Mouse (Mus musculus): ENCODE results near the gene Stra8.

Gene Stra8

DNA sequence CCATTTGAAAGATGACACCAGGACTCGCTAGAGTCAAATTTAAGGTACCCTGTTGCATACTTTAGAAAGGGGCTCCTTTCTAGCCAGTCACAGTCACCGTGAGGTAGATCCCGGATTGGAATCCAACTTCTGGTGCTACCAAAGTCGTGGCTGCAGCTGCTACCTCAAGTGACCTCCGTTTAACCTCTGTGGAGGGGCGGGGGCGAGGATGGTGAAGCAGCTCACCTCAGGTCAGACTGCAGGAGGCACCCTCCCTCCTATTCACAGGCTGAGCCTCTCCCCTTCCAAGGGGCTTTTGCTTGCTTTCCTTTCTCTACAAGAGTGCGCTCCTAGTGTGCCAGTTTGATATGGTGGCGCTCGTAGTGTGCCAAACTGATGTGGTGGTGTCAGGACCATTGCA is at the start of gene Stra8:
Gene Stra8, plus strand, starts transcription at position 208 of the 400 bp plus-strand sequence.
- DNase-seq, result no peak

DNA sequence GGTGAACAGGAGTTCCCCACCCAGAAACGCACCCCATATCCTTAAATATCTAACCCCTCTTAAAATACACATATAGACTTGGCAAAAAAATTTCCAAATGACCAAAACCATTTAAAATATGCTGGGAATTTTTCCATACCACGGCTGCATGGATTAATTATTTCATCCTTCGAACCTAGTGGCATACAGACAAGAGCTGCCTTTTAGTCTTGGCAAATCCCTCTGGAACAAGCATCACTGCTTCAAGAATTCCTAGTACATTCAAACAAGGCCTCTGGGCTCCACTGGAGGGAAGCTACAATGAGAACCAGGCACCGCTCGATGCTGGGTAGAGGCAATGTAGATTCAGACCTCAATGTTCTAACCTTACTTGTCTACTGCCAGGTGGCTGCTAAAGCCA is 49.2 kb upstream of the Stra8 start:
- no peak for DNase-seq

DNA sequence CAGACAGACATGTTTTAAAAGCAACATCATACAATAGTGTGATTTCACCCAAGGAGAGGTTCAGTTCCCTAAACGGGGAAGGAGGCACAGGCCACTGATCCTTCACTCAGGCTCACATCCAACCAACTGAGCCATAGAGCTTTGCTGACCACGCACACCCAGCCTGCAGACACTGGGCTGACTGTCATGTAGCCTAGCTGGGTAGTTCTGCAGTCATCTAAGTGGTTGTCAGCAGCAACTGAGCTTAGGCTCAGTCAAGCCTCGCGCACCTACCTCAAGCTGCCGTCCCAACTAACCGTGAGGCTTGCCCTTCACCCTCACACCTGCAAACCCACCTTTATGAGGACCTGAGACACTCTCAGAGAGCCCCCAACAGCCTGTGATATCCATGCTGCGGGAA is 48.0 kb upstream of the Stra8 start:
- no peak for DNase-seq

DNA sequence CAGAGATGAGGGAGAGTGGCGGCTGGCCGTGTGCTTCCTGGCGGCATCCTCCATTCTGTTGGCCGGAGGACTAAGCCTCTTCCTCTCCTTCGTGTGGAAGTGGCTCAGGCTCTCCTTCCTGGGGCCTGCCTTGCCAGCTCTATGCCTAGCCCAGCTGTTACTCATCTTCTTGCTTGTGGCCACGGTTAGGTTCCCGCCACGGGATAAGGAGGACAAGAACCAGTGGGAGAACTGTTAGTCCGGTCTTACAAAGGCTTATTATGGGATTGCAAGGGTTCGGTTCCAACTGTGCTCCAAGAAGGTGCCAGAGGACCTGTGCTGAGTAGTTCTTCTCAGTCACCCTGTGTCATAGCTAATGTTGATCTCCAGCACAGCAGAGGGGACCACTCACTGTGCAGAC is 47.1 kb upstream of the Stra8 start:
- DNase-seq, result no peak

DNA sequence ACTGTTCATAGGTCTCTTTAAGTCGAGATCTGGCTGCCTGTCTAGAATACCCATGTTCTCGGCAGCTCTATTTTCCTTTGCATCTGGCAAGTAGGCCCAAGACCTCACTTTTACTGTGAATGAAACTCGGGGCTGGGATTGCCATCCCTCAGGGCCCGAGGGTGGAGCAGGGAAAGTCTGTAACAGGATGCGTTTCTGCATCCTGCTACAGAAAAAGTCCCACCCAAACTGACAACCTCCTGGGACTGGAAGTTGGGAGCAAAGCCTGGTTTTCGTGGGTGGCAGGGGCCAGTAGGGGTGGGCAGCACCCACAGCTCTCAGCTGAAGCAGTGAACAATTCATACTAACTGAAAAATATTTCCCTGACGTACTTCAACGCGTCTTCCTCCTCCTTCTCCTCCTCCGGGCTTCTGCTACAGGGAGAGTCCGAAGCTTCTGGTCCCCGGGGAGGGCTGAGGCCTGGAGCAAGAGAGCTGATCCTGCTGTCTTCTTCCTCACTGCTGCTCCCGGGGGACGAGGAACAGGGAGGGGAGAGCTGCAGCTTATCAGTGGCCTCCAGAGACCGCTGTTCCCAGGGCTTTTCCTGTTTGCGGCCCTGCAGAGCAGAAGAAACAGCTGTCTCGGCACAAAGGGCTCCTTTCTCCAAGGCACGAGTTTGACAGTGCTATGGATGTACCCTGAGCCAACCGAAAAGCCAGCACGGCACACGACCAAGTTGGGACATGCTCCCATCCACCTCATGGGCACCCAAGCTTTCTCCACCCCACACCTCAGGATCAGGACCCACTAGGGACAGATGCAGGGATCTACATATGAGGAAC is 45.7 kb upstream of the Stra8 start:
- DNase-seq, result peak; percentile 67

DNA sequence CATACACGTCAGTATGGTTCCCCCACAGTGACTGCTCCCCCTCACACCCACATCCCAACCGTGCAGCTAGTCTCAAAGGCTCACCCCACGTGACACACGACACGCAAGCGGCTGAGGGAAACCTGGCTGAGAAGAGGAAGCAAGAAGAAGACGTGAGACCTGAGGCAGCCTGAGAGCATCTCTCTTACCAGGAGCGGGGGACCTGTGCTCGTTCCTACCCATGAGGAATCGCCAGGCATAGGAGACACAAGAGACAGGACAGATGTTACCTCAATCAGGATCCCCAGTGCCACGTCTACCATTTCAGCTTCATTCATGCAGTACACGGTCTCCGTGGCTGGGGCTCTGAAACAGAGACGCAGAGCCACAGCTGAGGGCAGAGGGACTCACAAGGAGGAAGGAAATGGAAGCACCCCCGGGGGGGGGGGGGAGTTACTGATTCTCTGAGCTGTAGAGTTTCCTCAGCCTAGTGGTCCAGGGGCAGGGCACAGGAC is 44.6 kb upstream of the Stra8 start:
- no peak for DNase-seq

DNA sequence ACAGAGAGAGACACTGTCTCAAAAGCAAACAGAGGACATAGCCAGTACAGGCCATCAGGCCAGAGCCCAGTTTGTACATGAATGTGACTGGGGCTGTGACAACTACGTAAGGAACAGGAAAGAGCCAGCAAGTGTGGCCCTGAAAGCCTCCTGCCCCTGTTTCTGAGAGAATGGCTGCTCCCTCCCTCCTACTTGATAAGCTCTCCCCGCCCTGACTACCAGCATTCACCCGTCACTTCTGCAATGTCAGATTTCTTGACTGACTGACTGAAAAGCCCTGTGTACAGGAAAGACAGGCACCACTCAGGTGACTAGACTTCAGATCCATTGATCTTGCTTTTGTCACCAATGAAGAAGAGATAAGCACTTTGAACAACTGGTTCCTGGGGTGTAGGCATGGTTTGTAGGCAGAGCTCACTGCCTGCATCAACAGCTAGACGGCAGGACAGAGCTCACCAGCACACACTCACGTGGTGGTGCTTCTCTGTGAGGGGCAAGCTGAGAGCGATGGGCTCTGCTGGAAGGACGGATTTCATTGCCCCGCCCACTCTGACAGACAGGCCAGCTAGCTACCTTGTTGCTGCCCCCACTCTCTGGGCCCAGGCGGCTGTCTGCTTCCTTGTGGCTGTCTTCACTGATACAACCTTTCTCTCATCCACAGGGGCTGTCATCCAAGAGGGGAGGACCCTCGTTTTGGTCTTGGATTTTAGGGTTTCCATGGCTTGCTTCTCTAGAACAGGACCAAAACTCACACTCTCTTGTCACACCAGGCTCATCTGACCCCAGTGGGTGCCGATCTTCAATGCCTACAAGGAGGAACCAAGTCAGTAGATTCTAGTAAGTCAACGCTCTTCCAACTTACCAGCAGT is 43.8 kb upstream of the Stra8 start:
- DNase-seq, result no peak

DNA sequence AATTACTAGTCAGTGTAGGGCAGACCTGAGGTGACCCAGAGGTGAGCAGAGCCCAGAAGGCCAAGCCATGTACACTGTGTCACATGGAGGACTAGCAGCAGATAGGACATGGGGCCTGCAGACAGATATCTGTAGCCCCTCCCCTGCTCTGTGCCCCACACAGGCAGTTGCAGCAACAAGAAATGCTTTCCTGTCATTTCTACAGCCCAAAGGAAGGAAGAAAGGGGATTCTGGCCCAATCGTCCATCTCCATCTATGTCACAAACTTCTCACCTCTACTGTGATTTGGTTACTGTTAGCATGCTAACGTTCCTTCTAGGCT is 43.2 kb upstream of the Stra8 start:
- no peak for DNase-seq

DNA sequence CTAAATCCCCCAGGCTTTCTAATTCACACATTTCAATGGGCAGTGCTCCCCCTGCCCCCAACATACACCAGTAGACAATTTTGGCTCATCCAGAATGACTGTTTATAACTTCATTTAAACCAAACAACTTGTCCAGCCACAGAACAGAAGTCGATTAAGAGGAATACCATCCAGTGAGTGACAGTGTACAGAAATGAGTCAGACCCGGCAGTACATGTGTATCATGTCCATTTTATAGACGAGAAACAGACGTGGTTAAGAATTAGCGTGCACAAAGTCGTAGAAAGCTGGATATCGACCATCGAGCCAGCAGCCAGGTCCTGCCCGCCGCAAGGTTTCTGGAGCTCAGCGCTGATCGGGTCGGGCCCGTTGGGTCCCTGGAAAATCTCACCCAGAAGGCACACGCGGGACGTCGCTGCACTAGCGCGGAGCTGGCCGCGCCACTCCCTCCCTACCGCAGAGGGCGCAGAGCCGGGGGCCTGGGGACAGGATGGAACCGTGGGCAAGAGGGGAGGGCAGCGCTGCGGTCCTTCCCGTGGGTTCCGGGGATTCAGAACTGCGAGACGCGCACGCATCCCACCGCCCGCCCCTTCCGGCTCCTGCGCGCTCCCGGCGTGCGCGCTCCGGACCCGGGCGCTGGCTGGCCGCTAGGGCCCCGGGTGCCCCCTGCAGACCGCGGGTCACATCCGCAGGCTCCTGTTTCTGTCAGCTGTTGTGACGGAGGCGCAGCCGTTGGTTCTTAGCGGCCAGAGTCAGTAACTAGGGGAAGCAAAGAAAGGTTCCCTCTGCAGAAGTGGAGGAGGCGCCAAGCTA is 42.2 kb upstream of the Stra8 start, which contains the start of gene Cyren:
Gene Cyren, minus strand, starts transcription at position 552 of the 813 bp plus-strand sequence.
- peak; percentile 94 for DNase-seq

DNA sequence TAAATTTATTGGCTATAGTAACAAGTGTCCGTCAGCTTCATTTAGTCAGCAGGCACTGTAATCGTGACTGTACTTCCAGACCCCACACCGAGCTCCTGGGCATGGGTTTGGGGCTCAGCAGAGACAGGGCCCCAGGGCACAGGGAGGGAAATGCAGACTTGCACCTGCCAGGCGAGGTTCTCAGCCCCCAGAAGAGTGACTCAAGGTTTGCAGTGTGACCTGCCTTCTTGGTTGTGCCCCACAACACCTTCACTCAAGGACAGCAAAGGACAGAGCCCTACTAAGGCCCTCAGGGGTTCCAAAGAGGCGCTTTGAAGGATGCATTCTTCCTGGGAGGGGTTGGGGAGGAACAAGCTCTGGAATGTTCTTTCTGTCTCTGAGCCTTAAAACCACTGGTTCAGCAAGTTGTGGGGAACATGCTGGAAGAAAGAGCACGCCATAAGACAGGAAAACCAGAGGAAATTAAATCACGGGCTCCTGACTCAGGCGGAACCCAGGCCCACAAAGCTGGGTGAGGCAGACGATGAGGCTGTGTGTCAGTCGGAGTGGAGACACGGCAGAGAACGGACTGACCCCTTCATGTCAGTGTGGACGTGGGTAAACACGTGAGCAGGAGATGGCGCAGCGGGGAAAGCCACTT is 40.7 kb upstream of the Stra8 start:
- no peak for DNase-seq

DNA sequence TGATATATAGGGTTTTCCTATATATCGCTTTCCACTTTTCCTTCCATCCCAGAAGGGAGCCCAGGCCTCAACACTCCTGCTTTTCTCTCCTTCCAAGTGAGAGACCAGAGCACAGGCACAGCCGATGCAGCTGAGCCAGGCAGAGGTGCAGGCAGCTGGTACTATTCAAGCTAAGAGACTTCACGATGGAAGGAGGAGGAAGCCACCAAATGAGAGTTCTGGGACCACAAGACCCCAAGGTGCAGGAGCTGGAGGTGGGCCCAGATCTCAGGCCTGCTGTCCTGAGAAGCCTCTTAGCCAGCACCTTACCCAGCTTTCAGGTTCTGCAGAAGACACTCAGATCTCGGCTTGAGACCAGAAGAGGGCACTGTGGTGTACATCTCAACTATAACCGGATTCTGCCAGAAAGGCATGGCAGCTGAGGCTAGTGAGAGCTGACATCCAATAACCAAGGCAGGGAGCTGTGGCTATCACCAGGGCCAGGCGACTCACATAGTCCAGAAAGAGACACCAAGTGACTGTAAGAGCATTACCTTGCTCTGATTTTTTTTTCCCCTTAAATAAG is 40.0 kb upstream of the Stra8 start:
- peak; percentile 59 for DNase-seq

DNA sequence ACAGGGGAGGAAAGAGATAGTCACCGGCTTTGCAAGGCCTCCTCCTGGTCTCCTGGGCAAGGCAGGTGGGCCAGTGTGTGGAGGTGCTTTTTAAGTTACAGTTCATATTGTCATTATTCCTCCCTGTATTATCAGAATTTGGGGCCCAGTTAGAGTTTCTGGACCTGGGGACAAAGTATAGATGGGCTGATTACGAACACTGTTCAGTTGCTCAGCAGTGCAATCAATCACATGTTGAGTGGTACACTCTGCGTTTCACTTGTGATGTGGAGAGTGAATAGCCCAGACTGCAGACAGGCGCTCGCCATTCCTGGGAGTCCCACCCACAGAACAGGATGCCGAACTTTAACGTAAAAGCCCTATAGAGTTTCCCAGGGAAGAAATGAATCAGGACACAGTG is 35.2 kb upstream of the Stra8 start:
- DNase-seq, result no peak

DNA sequence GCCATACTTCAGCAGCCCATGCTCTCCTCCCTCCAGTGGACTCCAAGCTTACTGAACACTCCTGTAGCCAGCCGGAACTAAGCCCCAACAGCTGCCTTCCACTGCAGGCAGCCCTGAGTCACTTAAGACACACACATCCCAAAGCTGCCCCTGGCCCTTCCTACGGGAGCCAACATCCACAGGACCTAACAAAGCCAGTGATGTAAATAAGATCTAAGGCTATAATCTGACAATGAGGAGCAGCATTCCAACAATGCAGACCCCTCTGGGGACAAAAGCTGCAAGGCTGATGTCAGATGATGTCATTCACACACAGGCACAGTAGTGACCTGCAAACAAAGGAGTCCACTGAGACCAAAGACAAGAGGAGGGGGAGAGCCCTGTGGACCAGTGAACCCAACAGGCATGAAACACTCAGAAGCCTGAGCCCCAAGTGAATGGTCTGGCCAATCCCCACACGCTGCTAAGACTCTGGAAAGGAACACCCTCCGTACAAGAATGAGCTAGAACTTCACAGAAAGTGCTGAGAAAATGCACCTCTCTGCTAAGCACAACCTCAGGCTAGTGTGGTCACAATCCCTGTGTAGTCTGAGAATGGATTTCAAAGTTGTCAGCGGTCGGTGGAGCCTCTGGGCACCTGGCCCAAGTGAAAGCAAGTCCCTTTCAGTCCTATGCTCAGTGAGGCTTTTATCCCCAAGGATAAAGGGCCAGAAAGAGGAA is 32.7 kb upstream of the Stra8 start:
- DNase-seq, result no peak

DNA sequence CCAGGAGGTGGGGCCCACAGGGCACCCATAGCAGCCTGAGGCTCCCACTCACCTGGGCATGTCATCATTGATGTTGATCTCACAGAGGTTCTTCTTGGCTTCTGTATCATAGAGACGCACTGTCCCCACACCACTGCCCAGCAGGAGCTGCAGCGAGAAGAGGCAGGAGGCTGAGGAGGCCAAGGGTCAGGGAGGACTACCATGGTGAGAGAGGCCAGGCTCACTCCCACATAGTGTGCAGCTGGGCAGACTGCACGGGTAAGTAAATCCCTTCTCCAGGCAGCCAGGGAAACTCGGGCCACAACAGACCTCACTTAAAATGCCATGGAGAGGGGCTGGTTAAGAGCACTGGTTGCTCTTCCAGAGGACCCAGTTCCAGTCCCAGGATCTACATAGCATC is 30.8 kb upstream of the Stra8 start:
- no peak for DNase-seq

DNA sequence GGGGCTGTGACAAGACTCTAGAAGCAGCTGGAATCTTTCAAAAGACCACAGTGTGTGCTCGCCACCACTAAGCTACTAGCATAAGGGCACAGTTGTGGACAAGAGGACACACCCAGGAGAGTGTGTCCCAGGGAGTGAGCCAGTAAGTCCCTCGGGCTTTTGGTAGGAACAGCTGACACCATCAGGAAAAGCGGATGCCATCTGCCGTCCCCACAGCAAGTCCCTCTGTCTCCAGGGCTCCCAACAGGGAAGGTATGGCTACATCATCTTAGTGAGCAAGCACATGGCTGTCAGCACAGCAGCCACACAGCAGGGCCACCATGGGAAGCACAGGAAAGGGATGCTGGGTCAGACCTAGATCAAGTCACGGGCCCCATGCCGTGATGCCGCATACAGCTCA is 24.4 kb upstream of the Stra8 start:
- DNase-seq, result no peak

DNA sequence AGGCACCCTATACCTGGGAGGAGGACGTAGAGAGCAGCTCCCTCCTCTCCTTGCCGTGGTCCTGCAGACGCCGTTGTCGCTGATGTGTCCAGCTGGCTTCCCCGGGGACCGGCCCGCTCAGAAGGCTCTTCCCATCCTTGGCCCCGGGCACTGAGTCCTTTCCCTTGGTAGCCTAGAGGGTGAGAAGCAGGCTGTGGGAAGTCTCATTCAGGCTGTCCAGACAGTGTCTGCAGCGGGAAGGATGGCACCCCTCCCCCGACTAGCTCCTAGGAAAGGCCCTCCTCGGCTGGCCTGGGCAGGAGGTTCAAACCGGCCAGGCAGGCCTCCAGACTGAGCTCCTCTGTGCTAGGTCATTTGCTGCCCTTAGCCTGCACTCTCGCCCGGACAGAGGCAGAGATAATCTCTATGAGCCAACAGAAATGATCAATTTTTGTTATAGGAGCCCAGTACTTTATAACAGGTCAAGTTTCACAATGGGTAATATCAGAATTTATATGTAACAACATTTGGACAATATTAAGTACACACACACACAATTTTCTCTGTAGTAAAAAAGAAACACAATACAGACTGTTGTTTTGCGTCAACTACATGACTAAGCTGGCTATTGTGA is 23.7 kb upstream of the Stra8 start:
- DNase-seq, result no peak

DNA sequence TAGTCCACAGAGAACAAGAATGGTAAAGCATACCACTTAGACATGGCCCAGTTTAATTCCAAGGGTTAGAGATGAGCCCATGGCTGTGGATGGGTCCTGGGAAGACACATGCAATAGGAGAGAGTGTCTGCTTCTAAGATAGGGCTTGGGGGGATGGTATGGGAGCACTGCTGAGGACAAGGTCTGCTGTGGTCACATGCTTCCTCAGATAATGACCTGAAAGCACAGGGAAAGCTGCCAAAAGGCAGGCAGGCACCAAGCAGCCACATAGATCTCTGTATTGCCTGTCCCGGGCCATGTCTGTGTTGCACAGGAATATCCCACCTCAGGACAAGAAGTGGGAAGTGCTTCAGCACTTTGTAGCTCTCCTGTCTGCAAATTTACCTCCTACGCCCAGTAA is 20.8 kb upstream of the Stra8 start:
- DNase-seq, result no peak

DNA sequence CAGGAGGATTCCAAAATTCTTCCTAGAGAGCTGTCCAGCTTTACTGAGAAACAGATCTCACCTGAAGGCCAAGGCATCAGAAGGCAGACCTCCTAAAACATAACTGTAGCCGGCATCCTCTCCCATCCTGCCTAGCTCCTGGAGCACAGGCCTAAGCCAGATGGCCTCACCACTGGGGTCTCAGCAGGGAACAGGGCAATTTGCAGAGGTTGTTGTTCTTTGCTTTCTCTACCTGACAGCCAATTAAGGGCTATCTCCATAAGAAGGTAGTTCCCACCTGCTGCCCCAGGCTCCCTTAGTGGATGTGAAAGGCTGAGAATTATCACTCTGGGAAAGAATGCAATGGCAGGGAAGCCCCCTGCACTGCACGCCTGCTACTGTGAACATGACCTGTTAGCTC is 19.0 kb upstream of the Stra8 start:
- DNase-seq, result no peak

DNA sequence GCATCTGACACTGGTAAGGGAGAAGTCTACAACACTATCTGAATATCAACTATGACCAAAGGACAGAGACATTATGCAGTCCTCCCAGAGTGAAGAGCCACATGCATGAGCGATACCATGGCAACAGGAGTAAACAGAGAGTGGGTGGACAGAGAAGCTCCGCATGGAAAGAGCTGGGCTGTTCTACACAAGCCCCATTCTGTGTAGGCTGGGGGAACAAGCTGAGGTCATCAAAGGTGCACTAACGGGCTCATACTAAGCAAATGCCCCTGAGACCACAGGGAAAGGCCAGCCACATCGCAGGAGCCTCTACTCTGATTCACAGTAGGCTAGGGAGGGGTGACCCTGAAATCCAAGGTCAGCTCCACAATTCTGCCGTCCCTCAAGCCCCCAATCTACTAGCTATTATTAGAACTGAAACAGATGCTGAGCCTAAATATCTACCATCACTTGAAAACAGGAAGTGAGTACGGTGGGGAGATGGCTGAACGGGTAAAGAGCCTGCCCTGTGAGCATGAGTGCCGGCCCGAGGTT is 18.0 kb upstream of the Stra8 start:
- DNase-seq, result no peak

DNA sequence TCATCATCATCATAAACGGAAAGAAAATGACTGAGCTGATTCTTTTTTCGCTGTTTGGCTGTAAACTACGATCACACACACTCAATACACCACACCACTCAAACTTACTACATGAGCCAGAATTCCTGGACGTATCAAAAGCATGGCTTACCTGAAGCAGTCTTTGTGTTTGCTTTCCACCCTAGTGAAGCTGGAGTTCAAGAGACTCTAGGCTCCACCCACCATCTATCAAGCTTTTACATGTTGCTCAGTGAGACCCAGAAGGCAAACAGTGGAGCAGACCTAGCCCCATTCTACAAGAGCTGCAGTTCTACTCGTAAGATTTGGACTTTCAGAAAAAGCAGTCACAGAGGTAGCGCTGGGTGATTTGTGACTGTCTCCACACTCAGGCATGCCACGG is 17.4 kb upstream of the Stra8 start:
- DNase-seq, result no peak

DNA sequence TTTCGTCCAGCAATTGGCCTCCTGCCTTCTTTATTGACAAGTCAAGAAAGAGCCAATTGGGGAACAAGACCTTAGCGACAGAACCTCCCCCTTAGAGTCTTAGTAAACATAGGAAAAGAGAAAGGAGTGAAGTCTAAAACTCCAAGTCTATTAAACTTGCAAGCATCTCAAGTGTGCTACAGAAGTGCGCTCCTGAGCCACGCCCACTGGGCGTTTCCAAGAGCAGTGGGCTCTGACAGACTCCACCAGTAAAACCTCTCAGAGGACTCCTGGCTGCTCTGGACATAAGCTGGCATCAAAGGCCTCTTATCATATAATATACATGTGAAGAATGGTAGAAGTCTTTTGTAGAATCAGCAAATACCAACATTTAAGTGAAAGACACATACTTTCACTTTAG is 16.5 kb upstream of the Stra8 start:
- DNase-seq, result peak; percentile 74

All from lung, postnatal 14 days (tissue).